Mouse (Mus musculus) cerebellum, adult 2 months (tissue): ENCODE results near the gene Man1c1. TPM values are rescaled to one million over a fixed set of nuclear protein-coding genes. Genes with fewer than 3 reads are reported as not detected.
A peak's percentile ranks its signal among the peaks of the same experiment; 100 is the strongest.

Experiments used
- DNase-seq, 2 experiments: peaks; one replicate each; pipeline ENCODE4 v3.0.0; 2021
- H3K27ac ChIP-seq: fragments of 200-500 bp; 2 replicates; pipeline ENCODE4 v1.5.1; 2012; ENCODE audit warnings: low read length, control low read depth, inconsistent platforms; ENCODE audit not compliant: insufficient read depth
- H3K27me3 ChIP-seq: fragments of 200-500 bp; 2 replicates; pipeline ENCODE4 v1.6.1; 2012; ENCODE audit warnings: inconsistent platforms, mild to moderate bottlenecking, low read length, moderate library complexity; ENCODE audit not compliant: control insufficient read depth, insufficient read depth
- H3K4me1 ChIP-seq: fragments of 200-500 bp; 2 replicates; pipeline ENCODE4 v1.6.1; 2011; ENCODE audit warnings: low read length; ENCODE audit not compliant: control insufficient read depth, insufficient read depth
- H3K4me3 ChIP-seq: fragments of 200-500 bp; replicated peaks from 2 replicates; pipeline ENCODE3; 2011; ENCODE audit warnings: mild to moderate bottlenecking, low read depth, low read length, control low read depth; ENCODE audit not compliant: insufficient read depth
- CTCF ChIP-seq: fragments of 200-500 bp; IDR thresholded peaks from 2 replicates; pipeline ENCODE4 v1.5.1; 2011; ENCODE audit warnings: low read depth, mild to moderate bottlenecking, control low read depth, low read length, moderate library complexity, borderline replicate concordance; ENCODE audit not compliant: insufficient read depth
- POLR2A ChIP-seq: fragments of 200-500 bp; IDR thresholded peaks from 2 replicates; pipeline ENCODE4 v1.6.1; 2011; ENCODE audit warnings: low read length, control low read depth, borderline replicate concordance; ENCODE audit not compliant: insufficient read depth
- WGBS: fragments of 180-500 bp; shearing (Covaris S2); methylation state at CpG from one replicate; pipeline ENCODE4 v1.1.7; 2018; 5-methylcytosine and 5-hydroxymethylcytosine counted together
- polyA plus RNA-seq: library from polyadenylated mRNA; depleted of rRNA; stranded (reverse); fragments of >200 nt; gene quantifications from 2 replicates; pipeline ENCODE4 v1.2.3, GENCODE M21; 2012

Gene Man1c1
- polyA plus RNA-seq, 1 experiment: 30.1 TPM

- WGBS: 70% methylated on average over 7 of the region's 7 CpGs
- no peak overlapping the region for H3K27ac ChIP-seq
- no peak overlapping the region for H3K4me3 ChIP-seq
- TF ChIP-seq POLR2A: no peak
- TF ChIP-seq CTCF: no peak
- H3K27me3 ChIP-seq: no peaks in the 10 kb centered on the region
- peaks cover 21% of the 10 kb centered on the region for H3K4me1 ChIP-seq
- no peak for DNase-seq
Measured at GRCm38 (mm10) chr4:134559154-134559553, 144.9 kb downstream of the Man1c1 start.

- peaks cover 16% of the 10 kb centered on the region for H3K4me1 ChIP-seq
- TF ChIP-seq CTCF: no peak
- TF ChIP-seq POLR2A: no peak
- DNase-seq: no peak
- no peaks in the 10 kb centered on the region for H3K27me3 ChIP-seq
- H3K27ac ChIP-seq: no peak overlapping the region
- H3K4me3 ChIP-seq: no peak overlapping the region
- WGBS: 61% methylated on average over 9 of the region's 9 CpGs
Measured at GRCm38 (mm10) chr4:134558570-134559113, 145.4 kb downstream of the Man1c1 start.

GRCm38 (mm10) chr4:134557626-134558249 lies 146.4 kb downstream of the Man1c1 start:
- peaks cover 11% of the 10 kb centered on the region for H3K4me1 ChIP-seq
- H3K27me3 ChIP-seq: no peaks in the 10 kb centered on the region
- 41% methylated on average over 16 of the region's 16 CpGs for WGBS
- no peak for DNase-seq
- no peak overlapping the region for H3K4me3 ChIP-seq
- TF ChIP-seq CTCF (no peak), POLR2A (no peak)
- H3K27ac ChIP-seq: no peak overlapping the region

GRCm38 (mm10) chr4:134555956-134556580 lies 148.0 kb downstream of the Man1c1 start:
- peak; percentile 46 for TF ChIP-seq CTCF
- TF ChIP-seq POLR2A: no peak
- Histone ChIP-seq H3K27me3 (no peaks in the 10 kb centered on the region), H3K4me3 (no peak overlapping the region), H3K27ac (no peak overlapping the region), H3K4me1 (peaks cover 4% of the 10 kb centered on the region)
- no peak for DNase-seq
- WGBS: 57% methylated on average over 8 of the region's 8 CpGs

GRCm38 (mm10) chr4:134553631-134554030 lies 150.5 kb downstream of the Man1c1 start:
- TF ChIP-seq POLR2A (no peak), CTCF (peak; percentile 60)
- no peak overlapping the region for H3K4me3 ChIP-seq
- no peak for DNase-seq
- H3K27me3 ChIP-seq: no peaks in the 10 kb centered on the region
- H3K27ac ChIP-seq: no peak overlapping the region
- WGBS: 61% methylated on average over 1 of the region's 1 CpGs
- H3K4me1 ChIP-seq: peaks cover 12% of the 10 kb centered on the region

GRCm38 (mm10) chr4:134551494-134552316 lies 152.4 kb downstream of the Man1c1 start, which contains the start of gene Selenon:
Gene Selenon, minus strand, starts transcription at chr4:134552166.
- TF ChIP-seq POLR2A (peak; percentile 22; the same call in 1 of the 2 replicates), CTCF (no peak)
- peak; percentile 76 to 78 for DNase-seq
- H3K27ac ChIP-seq: peak within 1 kb of the TSS; percentile 75
- H3K4me3 ChIP-seq: peak within 1 kb of the TSS; percentile 82
- H3K27me3 ChIP-seq: no peaks in the 10 kb centered on the region
- peaks cover 31% of the 10 kb centered on the region for H3K4me1 ChIP-seq
- under 1% methylated on average over 64 of the region's 67 CpGs for WGBS

- no peak overlapping the region for H3K4me3 ChIP-seq
- H3K27me3 ChIP-seq: no peaks in the 10 kb centered on the region
- no peak overlapping the region for H3K27ac ChIP-seq
- H3K4me1 ChIP-seq: peaks cover 41% of the 10 kb centered on the region
- WGBS: 99% methylated on average over 8 of the region's 8 CpGs
- DNase-seq: peak in 1 of 2 experiments; percentile 15
- TF ChIP-seq POLR2A: no peak
- peak; percentile 7; the same call in 1 of the 2 replicates for TF ChIP-seq CTCF
Measured at GRCm38 (mm10) chr4:134549899-134550298, 154.2 kb downstream of the Man1c1 start.
